Mouse (Mus musculus): ENCODE measurements at regions not wholly inside any gene's neighbourhood (a gene's known extent, or its start where the extent isn't known, plus 50 kb on each side); places are given as distances from the start of the nearest gene placed in this dataset.
A peak's percentile ranks its signal among the peaks of the same experiment; 100 is the strongest.

GRCm38 (mm10) chr12:109272101-109272500 is 180.5 kb upstream of the Dlk1 start:
- Histone ChIP-seq H3K4me3 (no peak overlapping the region), H3K36me3 (no peaks in the 10 kb centered on the region), H3K4me1 (no peaks in the 10 kb centered on the region), H3K27me3 (ENCODE audit: low read depth, poor library complexity, severe bottlenecking) (no peaks in the 10 kb centered on the region), H3K27ac (no peak overlapping the region), H3K9me3 (replicated peaks) (no peaks in the 10 kb centered on the region)
- 89% methylated on average over 5 of the region's 5 CpGs for WGBS
- DNase-seq (ENCODE audit: low spot score) = no peak

GRCm38 (mm10) chr12:109314850-109315249 is 137.8 kb upstream of the Dlk1 start:
- H3K4me1 ChIP-seq = no peaks in the 10 kb centered on the region
- H3K27me3 ChIP-seq (ENCODE audit: low read depth, poor library complexity, severe bottlenecking) = no peaks in the 10 kb centered on the region
- no peak overlapping the region for H3K4me3 ChIP-seq
- H3K9me3 ChIP-seq (replicated peaks) = no peaks in the 10 kb centered on the region
- WGBS = 30% methylated on average over 6 of the region's 6 CpGs
- H3K36me3 ChIP-seq = no peaks in the 10 kb centered on the region
- DNase-seq (ENCODE audit: low spot score) = peak; percentile 47
- H3K27ac ChIP-seq = no peak overlapping the region

DNA sequence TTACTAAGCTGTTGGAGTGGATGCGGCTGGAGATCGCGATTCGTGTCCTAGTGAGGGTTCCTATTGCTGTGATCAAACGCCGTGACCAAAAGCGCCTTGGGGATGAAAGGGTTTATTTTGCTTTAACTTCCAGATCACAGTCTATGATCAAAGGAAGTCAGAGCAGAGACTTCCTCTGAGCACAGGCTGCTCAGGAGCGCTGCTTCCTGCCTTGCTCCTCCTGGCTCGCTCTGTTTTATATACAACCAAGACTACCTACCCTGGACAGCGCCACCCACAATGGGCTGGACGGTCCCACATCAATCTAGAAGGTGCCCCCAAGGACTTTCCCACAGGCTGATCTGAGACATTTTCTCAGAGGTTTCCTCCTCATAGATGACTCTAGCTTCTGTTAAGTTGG is 126.6 kb upstream of the Dlk1 start:
- Histone ChIP-seq H3K9me3 (replicated peaks) (no peaks in the 10 kb centered on the region), H3K36me3 (no peaks in the 10 kb centered on the region), H3K4me3 (no peak overlapping the region), H3K4me1 (no peaks in the 10 kb centered on the region), H3K27ac (no peak overlapping the region), H3K27me3 (ENCODE audit: low read depth, poor library complexity, severe bottlenecking) (no peaks in the 10 kb centered on the region)
- DNase-seq (ENCODE audit: low spot score) = no peak
- 68% methylated on average over 11 of the region's 11 CpGs for WGBS

GRCm38 (mm10) chr12:109371327-109371726 is 81.3 kb upstream of the Dlk1 start:
- 92% methylated on average over 2 of the region's 2 CpGs for WGBS
- DNase-seq (ENCODE audit: low spot score) = no peak
- Histone ChIP-seq H3K4me1 (no peaks in the 10 kb centered on the region), H3K27ac (no peak overlapping the region), H3K36me3 (no peaks in the 10 kb centered on the region), H3K27me3 (ENCODE audit: low read depth, poor library complexity, severe bottlenecking) (no peaks in the 10 kb centered on the region), H3K4me3 (no peak overlapping the region), H3K9me3 (replicated peaks) (no peaks in the 10 kb centered on the region)

DNA sequence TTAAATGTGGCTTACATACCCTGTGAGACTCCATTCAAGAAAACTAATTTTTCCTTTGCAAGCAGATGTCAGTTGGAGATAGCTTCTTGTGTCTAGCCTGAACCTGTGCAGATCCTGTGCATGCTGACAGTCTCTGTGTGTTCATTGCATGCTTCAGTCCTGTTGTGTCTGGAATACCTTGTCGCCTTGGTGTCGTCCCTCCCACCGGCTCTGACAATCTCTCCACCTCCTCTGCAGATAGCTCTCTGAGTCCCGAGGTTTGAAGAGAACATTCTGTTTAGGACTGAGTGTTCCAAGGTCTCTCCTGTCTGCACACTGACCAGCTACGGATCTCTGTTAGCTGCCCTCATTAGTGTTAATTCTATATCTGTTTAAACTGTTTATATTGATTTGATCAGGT is 66.8 kb upstream of the Dlk1 start:
- Histone ChIP-seq H3K4me3 (no peak overlapping the region), H3K27me3 (ENCODE audit: low read depth, poor library complexity, severe bottlenecking) (no peaks in the 10 kb centered on the region), H3K9me3 (replicated peaks) (no peaks in the 10 kb centered on the region), H3K4me1 (peaks cover 5% of the 10 kb centered on the region; the same call in 1 of the 2 replicates), H3K36me3 (no peaks in the 10 kb centered on the region), H3K27ac (no peak overlapping the region)
- no peak for DNase-seq (ENCODE audit: low spot score)
- WGBS = 78% methylated on average over 5 of the region's 5 CpGs

DNA sequence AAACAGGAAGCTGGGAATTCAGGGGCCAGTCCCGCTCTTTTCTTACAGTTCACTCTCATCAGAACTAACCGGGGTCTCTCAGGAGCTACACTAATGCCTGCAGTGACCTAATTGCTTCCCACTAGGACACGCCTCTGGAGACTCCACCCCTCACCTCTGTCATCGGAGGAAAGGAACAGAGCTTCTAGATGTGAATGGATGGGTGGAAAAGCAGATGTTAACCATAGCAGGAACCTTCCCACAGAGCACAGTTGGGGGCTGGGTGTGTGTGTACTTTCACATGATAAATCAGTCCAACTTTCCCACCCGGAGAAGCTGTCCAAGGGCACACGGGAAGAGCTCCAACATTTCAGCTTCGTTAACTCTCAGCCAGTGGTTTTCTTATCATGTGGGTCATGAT is 63.8 kb upstream of the Dlk1 start:
- peak; percentile 27 for DNase-seq (ENCODE audit: low spot score)
- 48% methylated on average over 7 of the region's 7 CpGs for WGBS
- H3K27ac ChIP-seq = no peak overlapping the region
- H3K36me3 ChIP-seq = no peaks in the 10 kb centered on the region
- no peaks in the 10 kb centered on the region for H3K9me3 ChIP-seq (replicated peaks)
- peaks cover 14% of the 10 kb centered on the region for H3K27me3 ChIP-seq (ENCODE audit: low read depth, poor library complexity, severe bottlenecking)
- H3K4me1 ChIP-seq = peaks cover 9% of the 10 kb centered on the region
- no peak overlapping the region for H3K4me3 ChIP-seq

DNA sequence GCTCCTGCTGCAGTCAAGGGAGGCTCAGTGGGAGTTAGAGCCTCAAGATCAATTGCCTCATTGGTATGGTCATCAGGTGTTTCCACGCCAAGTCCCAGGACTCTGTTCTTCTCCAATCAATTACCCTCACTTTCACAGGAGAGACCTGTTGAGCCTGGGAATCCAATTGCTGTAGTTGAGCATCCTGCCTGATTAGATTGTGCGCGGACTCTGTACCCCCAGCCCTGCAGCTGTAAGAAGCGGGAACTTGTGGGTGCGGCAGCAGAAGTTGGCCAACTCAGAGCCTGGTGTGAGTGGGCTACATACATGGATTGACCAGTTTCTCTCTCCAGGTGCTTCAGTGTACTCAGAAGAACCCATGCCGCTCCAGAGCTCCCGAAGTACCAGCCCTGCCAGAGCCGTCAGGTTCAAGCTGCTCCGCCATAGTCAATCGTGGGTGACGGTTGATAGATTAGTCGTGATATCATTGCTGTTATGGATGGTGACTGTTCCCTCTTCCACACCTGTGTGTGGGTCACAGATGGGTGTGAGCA is 62.2 kb upstream of the Dlk1 start:
- Histone ChIP-seq H3K4me3 (no peak overlapping the region), H3K27ac (no peak overlapping the region), H3K9me3 (replicated peaks) (no peaks in the 10 kb centered on the region), H3K4me1 (peaks cover 21% of the 10 kb centered on the region), H3K27me3 (ENCODE audit: low read depth, poor library complexity, severe bottlenecking) (peaks cover 14% of the 10 kb centered on the region), H3K36me3 (no peaks in the 10 kb centered on the region)
- WGBS = 96% methylated on average over 12 of the region's 12 CpGs
- no peak for DNase-seq (ENCODE audit: low spot score)

GRCm38 (mm10) chr12:109390978-109391377 is 61.6 kb upstream of the Dlk1 start:
- peaks cover 14% of the 10 kb centered on the region for H3K27me3 ChIP-seq (ENCODE audit: low read depth, poor library complexity, severe bottlenecking)
- no peak for DNase-seq (ENCODE audit: low spot score)
- H3K27ac ChIP-seq = no peak overlapping the region
- H3K9me3 ChIP-seq (replicated peaks) = no peaks in the 10 kb centered on the region
- no peaks in the 10 kb centered on the region for H3K36me3 ChIP-seq
- H3K4me1 ChIP-seq = peaks cover 21% of the 10 kb centered on the region
- WGBS = 92% methylated on average over 8 of the region's 8 CpGs
- no peak overlapping the region for H3K4me3 ChIP-seq

GRCm38 (mm10) chr12:109393326-109393725 is 59.3 kb upstream of the Dlk1 start:
- H3K27ac ChIP-seq = no peak overlapping the region
- H3K9me3 ChIP-seq (replicated peaks) = no peaks in the 10 kb centered on the region
- H3K4me3 ChIP-seq = peak overlapping the region; percentile 28
- H3K27me3 ChIP-seq (ENCODE audit: low read depth, poor library complexity, severe bottlenecking) = peaks cover 30% of the 10 kb centered on the region
- H3K4me1 ChIP-seq = peaks cover 33% of the 10 kb centered on the region
- no peak for DNase-seq (ENCODE audit: low spot score)
- no peaks in the 10 kb centered on the region for H3K36me3 ChIP-seq
- WGBS = 51% methylated on average over 8 of the region's 8 CpGs

- no peaks in the 10 kb centered on the region for H3K36me3 ChIP-seq
- peak; percentile 91 for DNase-seq (ENCODE audit: low spot score)
- H3K4me3 ChIP-seq = peak overlapping the region; percentile 28
- peaks cover 30% of the 10 kb centered on the region for H3K27me3 ChIP-seq (ENCODE audit: low read depth, poor library complexity, severe bottlenecking)
- H3K4me1 ChIP-seq = peaks cover 31% of the 10 kb centered on the region
- H3K27ac ChIP-seq = peak overlapping the region; percentile 26; the same call in 1 of the 2 replicates
- no peaks in the 10 kb centered on the region for H3K9me3 ChIP-seq (replicated peaks)
- 6% methylated on average over 15 of the region's 15 CpGs for WGBS
Observed at GRCm38 (mm10) chr12:109393795-109394194, 58.8 kb upstream of the Dlk1 start.

GRCm38 (mm10) chr12:109394396-109394795 is 58.2 kb upstream of the Dlk1 start:
- no peak for DNase-seq (ENCODE audit: low spot score)
- 52% methylated on average over 11 of the region's 11 CpGs for WGBS

DNA sequence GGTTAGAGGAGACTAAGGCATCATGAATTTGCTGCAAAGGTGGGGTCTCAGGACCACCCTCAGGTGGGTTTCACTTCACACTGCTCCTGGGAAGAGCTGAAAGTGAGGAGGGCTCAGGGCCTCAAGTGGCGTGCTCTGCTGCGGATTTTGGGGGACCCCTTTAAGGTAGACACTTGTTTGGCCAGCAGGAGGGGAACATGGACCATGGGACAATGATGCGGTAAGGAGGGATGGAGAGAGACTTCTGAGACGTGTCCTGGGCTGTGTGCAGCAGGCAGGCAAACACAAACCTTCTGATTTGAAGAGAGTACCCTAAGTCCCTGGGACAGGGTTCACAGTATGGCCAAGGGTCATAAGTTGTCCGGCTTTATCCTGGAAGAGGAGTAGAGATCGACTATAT is 56.0 kb upstream of the Dlk1 start:
- no peak for DNase-seq (ENCODE audit: low spot score)
- Histone ChIP-seq H3K4me3 (no peak overlapping the region), H3K27me3 (ENCODE audit: low read depth, poor library complexity, severe bottlenecking) (peaks cover 39% of the 10 kb centered on the region), H3K4me1 (peaks cover 55% of the 10 kb centered on the region), H3K36me3 (no peaks in the 10 kb centered on the region), H3K9me3 (replicated peaks) (no peaks in the 10 kb centered on the region), H3K27ac (no peak overlapping the region)
- whole genome bisulfite sequencing = 81% methylated on average over 6 of the region's 6 CpGs

More at GRCm38 (mm10) chr12:109394396-109394795, 58.2 kb upstream of the Dlk1 start:
- Histone ChIP-seq H3K27ac (peak overlapping the region; percentile 26; the same call in 1 of the 2 replicates), H3K4me1 (peaks cover 35% of the 10 kb centered on the region), H3K4me3 (no peak overlapping the region), H3K36me3 (no peaks in the 10 kb centered on the region), H3K27me3 (ENCODE audit: low read depth, poor library complexity, severe bottlenecking) (peaks cover 34% of the 10 kb centered on the region), H3K9me3 (replicated peaks) (no peaks in the 10 kb centered on the region)

- Histone ChIP-seq H3K9me3 (replicated peaks) (no peaks in the 10 kb centered on the region), H3K36me3 (no peaks in the 10 kb centered on the region), H3K27me3 (ENCODE audit: low read depth, poor library complexity, severe bottlenecking) (peaks cover 37% of the 10 kb centered on the region), H3K27ac (peak overlapping the region; percentile 71), H3K4me3 (no peak overlapping the region), H3K4me1 (peaks cover 63% of the 10 kb centered on the region)
- DNase-seq (ENCODE audit: low spot score) = no peak
- WGBS = 60% methylated on average over 12 of the region's 12 CpGs
Observed at GRCm38 (mm10) chr12:109397175-109398058, 55.2 kb upstream of the Dlk1 start.
